Mouse (Mus musculus) heart, embryonic 10.5 days (tissue): Measurements from ENCODE around the gene Plch1. TPM values are rescaled to one million over a fixed set of nuclear protein-coding genes. Genes with fewer than 3 reads are reported as not detected.

Experiments used
- DNase-seq: peaks from one replicate; pipeline ENCODE4 v3.0.0-alpha.2; 2017; ENCODE audit warnings: low spot score
- H3K27ac ChIP-seq: fragments of 300-500 bp; sonication (generic); 2 replicates; pipeline ENCODE4 v1.5.1; 2016; ENCODE audit warnings: mild to moderate bottlenecking
- H3K27me3 ChIP-seq: fragments of 300-500 bp; sonication (generic); 2 replicates; pipeline ENCODE4 v1.6.1; 2016; ENCODE audit warnings: mild to moderate bottlenecking; ENCODE audit not compliant: poor library complexity, insufficient read depth, severe bottlenecking
- H3K36me3 ChIP-seq: fragments of 300-500 bp; sonication (generic); 2 replicates; pipeline ENCODE4 v1.6.1; 2016; ENCODE audit warnings: mild to moderate bottlenecking, moderate library complexity
- H3K4me1 ChIP-seq: fragments of 300-500 bp; sonication (generic); 2 replicates; pipeline ENCODE4 v1.6.1; 2016; ENCODE audit warnings: mild to moderate bottlenecking
- H3K4me3 ChIP-seq: fragments of 300-500 bp; sonication (generic); 2 replicates; pipeline ENCODE4 v1.5.1; 2016; ENCODE audit warnings: mild to moderate bottlenecking, moderate library complexity
- H3K9me3 ChIP-seq: fragments of 300-500 bp; sonication (generic); 2 replicates; pipeline ENCODE4 v1.6.1; 2016; ENCODE audit warnings: mild to moderate bottlenecking, moderate library complexity
- WGBS: fragments of 180-500 bp; shearing (Covaris S2); methylation state at CpG from one replicate; pipeline ENCODE4 v1.1.7; 2016; 5-methylcytosine and 5-hydroxymethylcytosine counted together
- polyA plus RNA-seq: library from polyadenylated mRNA; unstranded; fragments of >200 nt; fragmentation: Nextera tagmentation; extraction: Ambion mirVana; gene quantifications from 2 replicates; pipeline ENCODE4 v1.2.1, GENCODE M21; 2016

Plch1 gene
- polyA plus RNA-seq, 1 experiment from 2014 or later, result 2.0 TPM

DNA sequence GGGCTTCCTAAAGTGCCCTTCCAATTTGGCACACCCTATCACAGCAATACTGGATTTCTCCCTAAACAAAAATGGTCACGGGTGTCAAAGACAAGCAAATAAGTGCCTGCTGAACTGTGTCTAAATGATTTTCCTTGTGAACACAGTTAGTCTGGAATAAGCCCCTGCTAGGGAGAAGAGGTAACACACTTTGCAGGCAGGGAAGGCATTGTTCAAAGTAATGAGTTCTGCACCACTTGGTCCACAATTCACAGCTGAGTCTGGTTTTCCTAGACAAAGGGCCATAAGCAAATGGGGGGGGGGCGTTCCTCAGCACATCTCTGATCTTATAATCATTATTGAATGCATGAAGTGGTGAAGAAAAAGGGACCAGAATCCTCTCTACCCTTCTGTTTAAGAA lies 3.5 kb downstream of the Plch1 start:
- no peaks in the 10 kb centered on the region for H3K36me3 ChIP-seq
- no peaks in the 10 kb centered on the region for H3K27me3 ChIP-seq
- no peak overlapping the region for H3K4me3 ChIP-seq
- H3K27ac ChIP-seq, result no peak overlapping the region
- H3K9me3 ChIP-seq, result no peaks in the 10 kb centered on the region
- H3K4me1 ChIP-seq, result peaks cover 8% of the 10 kb centered on the region; the same call in 1 of the 2 replicates
- no peak for DNase-seq
- WGBS, result 55% methylated on average over 2 of the region's 2 CpGs

- Histone ChIP-seq H3K4me3 (no peak overlapping the region), H3K27ac (no peak overlapping the region), H3K27me3 (no peaks in the 10 kb centered on the region), H3K4me1 (no peaks in the 10 kb centered on the region), H3K36me3 (no peaks in the 10 kb centered on the region), H3K9me3 (no peaks in the 10 kb centered on the region)
- DNase-seq, result no peak
- 69% methylated on average over 7 of the region's 7 CpGs for WGBS
Observed at GRCm38 (mm10) chr3:63893677-63894076, 5.6 kb downstream of the Plch1 start.

DNA sequence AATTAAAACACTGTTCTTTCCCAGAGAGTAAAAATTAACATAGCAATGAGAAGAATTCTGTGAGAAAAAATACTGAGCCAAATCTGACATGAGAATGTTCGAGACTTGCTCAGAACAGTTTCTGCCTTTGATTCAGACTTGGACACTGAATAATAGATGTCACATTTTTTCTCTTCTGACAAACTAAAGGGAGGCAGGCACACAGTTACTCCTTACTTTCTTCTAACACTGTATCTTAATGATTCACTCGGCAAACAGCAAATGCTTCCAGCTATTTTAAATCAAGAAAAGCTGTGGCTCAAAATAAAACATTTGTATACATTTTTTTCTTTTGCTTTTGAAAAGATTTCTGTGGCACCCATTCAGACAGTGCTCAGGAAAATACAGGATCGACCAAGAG lies 7.1 kb downstream of the Plch1 start:
- Histone ChIP-seq H3K9me3 (no peaks in the 10 kb centered on the region), H3K4me1 (no peaks in the 10 kb centered on the region), H3K27me3 (no peaks in the 10 kb centered on the region), H3K27ac (no peak overlapping the region), H3K4me3 (no peak overlapping the region), H3K36me3 (no peaks in the 10 kb centered on the region)
- 52% methylated on average over 3 of the region's 3 CpGs for WGBS
- DNase-seq, result no peak

- Histone ChIP-seq H3K27ac (no peak overlapping the region), H3K36me3 (no peaks in the 10 kb centered on the region), H3K4me3 (no peak overlapping the region), H3K9me3 (no peaks in the 10 kb centered on the region), H3K27me3 (no peaks in the 10 kb centered on the region), H3K4me1 (no peaks in the 10 kb centered on the region)
- no peak for DNase-seq
- WGBS, result 81% methylated on average over 2 of the region's 2 CpGs
Observed at GRCm38 (mm10) chr3:63881065-63881464, 18.2 kb downstream of the Plch1 start.

DNA sequence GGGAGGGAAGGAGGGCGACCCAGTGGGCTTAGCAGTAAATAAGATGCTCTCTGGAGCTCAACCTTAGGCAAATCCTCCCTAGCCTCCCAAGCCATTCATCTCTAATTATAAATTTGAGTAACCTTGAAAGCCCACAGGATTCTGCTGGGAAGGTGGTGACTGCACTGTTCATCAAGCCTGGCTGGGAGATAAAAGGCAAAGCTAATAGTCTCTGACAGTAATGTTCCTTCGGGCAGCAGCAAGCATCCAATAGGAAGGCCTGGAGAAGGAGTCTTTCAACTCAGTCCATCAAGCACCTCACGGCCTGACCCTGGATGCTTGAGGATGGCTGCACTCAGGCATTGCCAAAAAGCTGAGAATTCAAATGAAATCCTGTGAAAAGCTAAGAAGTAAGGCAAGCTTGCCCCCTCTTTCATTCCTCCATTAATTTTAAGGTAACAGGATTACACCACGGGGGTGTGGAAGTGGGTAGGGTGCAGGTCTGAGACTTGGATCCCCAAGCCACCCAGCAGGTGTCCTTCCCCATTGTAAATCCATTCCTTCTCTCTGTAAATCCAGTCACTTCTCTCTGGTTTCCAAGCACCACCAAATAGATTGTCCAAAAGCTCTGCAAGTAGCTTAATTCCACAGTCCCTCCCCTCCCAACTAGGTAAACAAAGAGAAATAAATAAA lies 20.1 kb downstream of the Plch1 start:
- Histone ChIP-seq H3K27ac (no peak overlapping the region), H3K27me3 (no peaks in the 10 kb centered on the region), H3K9me3 (no peaks in the 10 kb centered on the region), H3K36me3 (no peaks in the 10 kb centered on the region), H3K4me3 (no peak overlapping the region), H3K4me1 (no peaks in the 10 kb centered on the region)
- no peak for DNase-seq
- whole genome bisulfite sequencing, result 34% methylated on average over 4 of the region's 4 CpGs

DNA sequence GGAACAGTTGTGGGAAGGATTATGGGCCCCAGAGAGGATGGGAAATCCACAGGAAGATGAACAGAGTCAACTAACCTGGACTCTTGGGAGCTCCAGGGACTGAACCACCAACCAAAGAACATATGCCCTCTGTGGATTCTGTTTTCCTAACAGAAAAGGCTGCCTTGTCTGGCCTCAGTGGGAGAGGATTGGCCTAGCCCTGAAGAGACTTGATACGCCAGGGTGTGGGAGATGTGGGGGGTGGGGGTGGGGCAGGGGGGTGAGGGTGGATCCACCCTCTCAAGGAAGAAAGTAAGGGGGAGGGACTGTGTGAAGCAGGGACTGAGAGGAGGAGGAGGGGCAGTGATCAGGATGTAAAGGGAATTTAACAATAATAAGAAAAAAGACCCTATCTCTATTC lies 26.5 kb downstream of the Plch1 start:
- H3K4me3 ChIP-seq, result no peak overlapping the region
- no peak for DNase-seq
- 48% methylated on average over 1 of the region's 1 CpGs for WGBS
- H3K36me3 ChIP-seq, result no peaks in the 10 kb centered on the region
- no peaks in the 10 kb centered on the region for H3K27me3 ChIP-seq
- H3K9me3 ChIP-seq, result no peaks in the 10 kb centered on the region
- H3K4me1 ChIP-seq, result no peaks in the 10 kb centered on the region
- H3K27ac ChIP-seq, result no peak overlapping the region

GRCm38 (mm10) chr3:63871249-63871648 lies 28.0 kb downstream of the Plch1 start:
- H3K27me3 ChIP-seq, result no peaks in the 10 kb centered on the region
- H3K4me1 ChIP-seq, result no peaks in the 10 kb centered on the region
- H3K9me3 ChIP-seq, result no peaks in the 10 kb centered on the region
- no peaks in the 10 kb centered on the region for H3K36me3 ChIP-seq
- no peak overlapping the region for H3K27ac ChIP-seq
- DNase-seq, result no peak
- 47% methylated on average over 2 of the region's 2 CpGs for WGBS
- H3K4me3 ChIP-seq, result no peak overlapping the region

DNA sequence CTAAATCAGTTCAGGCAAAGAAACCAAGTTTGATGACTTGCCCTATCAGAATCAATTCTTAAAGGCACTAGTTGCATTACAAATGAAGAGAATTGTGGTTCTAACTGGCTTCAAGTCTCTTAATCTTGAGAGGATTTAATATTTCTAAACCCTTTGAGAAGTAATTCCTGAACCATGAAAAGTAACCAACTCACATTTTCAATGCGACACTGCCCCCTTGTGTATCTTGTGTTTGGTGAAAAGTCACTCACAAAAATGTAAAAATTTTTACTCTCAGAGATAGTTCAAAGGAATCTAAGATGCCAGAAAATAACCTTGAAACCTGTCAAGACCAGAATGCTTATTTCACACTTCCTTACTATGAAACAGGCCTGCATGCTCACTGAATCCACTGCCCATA lies 31.0 kb downstream of the Plch1 start:
- 59% methylated on average over 1 of the region's 1 CpGs for WGBS
- Histone ChIP-seq H3K27ac (no peak overlapping the region), H3K4me1 (no peaks in the 10 kb centered on the region), H3K36me3 (no peaks in the 10 kb centered on the region), H3K4me3 (no peak overlapping the region), H3K9me3 (no peaks in the 10 kb centered on the region), H3K27me3 (no peaks in the 10 kb centered on the region)
- no peak for DNase-seq

DNA sequence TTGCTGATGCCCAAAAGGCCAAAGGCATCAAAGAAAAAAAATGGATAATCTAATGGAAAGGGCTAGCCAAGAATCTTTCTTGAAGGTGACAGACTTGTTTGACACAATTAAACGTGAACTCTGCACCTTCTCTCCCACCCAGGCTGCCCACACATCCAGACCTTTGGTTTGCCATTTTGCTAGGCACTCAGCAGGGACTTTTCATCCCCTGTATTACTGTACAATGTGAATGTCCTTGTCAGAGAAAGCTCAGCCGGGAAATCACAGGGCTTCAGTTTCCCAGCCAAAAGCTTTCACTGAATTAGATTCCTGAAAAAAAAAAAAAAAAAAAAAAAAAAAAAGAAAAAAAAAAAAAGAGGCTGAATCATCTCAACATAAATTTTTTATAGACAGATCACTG lies 34.2 kb downstream of the Plch1 start:
- no peaks in the 10 kb centered on the region for H3K27me3 ChIP-seq
- no peak overlapping the region for H3K4me3 ChIP-seq
- H3K36me3 ChIP-seq, result no peaks in the 10 kb centered on the region
- no peaks in the 10 kb centered on the region for H3K9me3 ChIP-seq
- WGBS, result 69% methylated on average over 2 of the region's 2 CpGs
- H3K27ac ChIP-seq, result no peak overlapping the region
- no peaks in the 10 kb centered on the region for H3K4me1 ChIP-seq
- DNase-seq, result no peak

DNA sequence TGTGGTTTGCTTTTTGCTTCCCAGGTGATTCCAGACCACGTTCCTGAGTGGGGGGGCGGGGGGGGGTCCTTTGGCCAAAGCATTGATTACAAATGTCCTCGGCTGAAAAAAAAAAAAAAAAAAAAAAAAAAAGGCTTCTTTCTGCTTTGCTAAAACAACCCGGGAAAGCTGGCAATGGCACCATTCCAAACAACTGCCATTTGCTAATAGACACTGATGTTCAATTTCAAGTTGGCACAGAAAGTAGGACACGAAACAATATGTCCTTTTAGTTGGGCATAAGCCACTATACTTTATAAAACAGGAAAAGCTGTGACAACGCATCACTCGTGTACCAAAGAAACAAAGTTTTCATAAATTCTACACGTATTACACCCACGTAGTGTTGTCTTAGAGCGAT lies 36.6 kb downstream of the Plch1 start:
- Histone ChIP-seq H3K36me3 (no peaks in the 10 kb centered on the region), H3K27ac (no peak overlapping the region), H3K9me3 (no peaks in the 10 kb centered on the region), H3K4me3 (no peak overlapping the region), H3K27me3 (no peaks in the 10 kb centered on the region), H3K4me1 (no peaks in the 10 kb centered on the region)
- no peak for DNase-seq
- WGBS, result 84% methylated on average over 10 of the region's 10 CpGs

GRCm38 (mm10) chr3:63852828-63853227 lies 46.4 kb downstream of the Plch1 start:
- WGBS, result 74% methylated on average over 5 of the region's 5 CpGs
- DNase-seq, result no peak

GRCm38 (mm10) chr3:63851125-63851698 lies 48.1 kb downstream of the Plch1 start:
- WGBS, result 66% methylated on average over 12 of the region's 12 CpGs

More at GRCm38 (mm10) chr3:63852828-63853227, 46.4 kb downstream of the Plch1 start:
- Histone ChIP-seq H3K9me3 (no peaks in the 10 kb centered on the region), H3K27me3 (no peaks in the 10 kb centered on the region), H3K27ac (no peak overlapping the region), H3K36me3 (no peaks in the 10 kb centered on the region), H3K4me3 (no peak overlapping the region), H3K4me1 (no peaks in the 10 kb centered on the region)

GRCm38 (mm10) chr3:63849765-63850346 lies 49.4 kb downstream of the Plch1 start:
- Histone ChIP-seq H3K27me3 (no peaks in the 10 kb centered on the region), H3K36me3 (no peaks in the 10 kb centered on the region), H3K9me3 (no peaks in the 10 kb centered on the region), H3K27ac (no peak overlapping the region), H3K4me1 (no peaks in the 10 kb centered on the region), H3K4me3 (no peak overlapping the region)
- 56% methylated on average over 10 of the region's 10 CpGs for WGBS
- DNase-seq, result no peak

More at GRCm38 (mm10) chr3:63851125-63851698, 48.1 kb downstream of the Plch1 start:
- Histone ChIP-seq H3K4me1 (no peaks in the 10 kb centered on the region), H3K27me3 (no peaks in the 10 kb centered on the region), H3K9me3 (no peaks in the 10 kb centered on the region), H3K27ac (no peak overlapping the region), H3K36me3 (no peaks in the 10 kb centered on the region), H3K4me3 (no peak overlapping the region)
- no peak for DNase-seq
